Mouse (Mus musculus) heart, postnatal 0 days (tissue): Measurements from ENCODE around the gene Cacnb1.

Experiments
- CTCF ChIP-seq: IDR thresholded peaks from 2 replicates; pipeline ENCODE4 v1.5.1; 2016; ENCODE audit warnings: antibody characterized with exemption, control low read depth, low read depth
- EP300 ChIP-seq: IDR thresholded peaks from 2 replicates; pipeline ENCODE4 v1.6.1; 2016; ENCODE audit warnings: antibody characterized with exemption, low read depth

DNA sequence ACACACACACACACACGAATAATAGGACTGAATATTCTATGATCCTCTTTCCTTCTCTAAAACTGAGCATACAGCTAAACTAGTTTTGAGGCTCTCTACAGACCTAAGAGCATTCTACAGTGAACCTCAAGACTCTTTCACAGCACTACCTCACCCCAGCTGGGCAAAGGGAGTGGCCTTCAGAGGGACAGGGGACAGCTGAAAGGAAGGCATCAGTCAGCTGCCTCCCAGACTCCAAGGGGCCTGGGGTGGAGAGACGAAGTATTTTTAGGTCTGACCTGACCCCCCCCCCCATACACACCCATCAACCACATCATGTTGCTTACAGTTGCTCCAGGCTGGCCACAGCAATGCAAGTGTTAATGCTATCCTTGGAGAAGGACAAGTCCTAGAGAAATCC is 1.7 kb downstream of the Cacnb1 start:
- TF ChIP-seq CTCF (no peak), EP300 (no peak)
